Mouse (Mus musculus): ENCODE measurements around the gene Plxnb2. TPM values are rescaled to one million over a fixed set of nuclear protein-coding genes. Genes with fewer than 3 reads are reported as not detected.

Gene Plxnb2
- polyA plus RNA-seq, 1 experiment from 2014 or later: 84.6 TPM

GRCm38 (mm10) chr15:89131316-89131715 lies 49.3 kb downstream of the Plxnb2 start:
- Histone ChIP-seq H3K4me1 (ENCODE audit: control insufficient read depth, insufficient read depth, low read length) (peaks cover 12% of the 10 kb centered on the region), H3K36me3 (ENCODE audit: control insufficient read depth, insufficient read depth, low read length) (no peaks in the 10 kb centered on the region; the same call in 1 of the 2 replicates), H3K4me3 (ENCODE audit: low read depth, low read length) (no peak overlapping the region), H3K27ac (ENCODE audit: low read depth, low read length) (no peak overlapping the region), H3K27me3 (ENCODE audit: control insufficient read depth, insufficient read depth, low read length) (no peaks in the 10 kb centered on the region), H3K4me2 (no peak overlapping the region), H3K9me3 (replicated peaks; ENCODE audit: control insufficient read depth, low read length) (no peaks in the 10 kb centered on the region), H3K9ac (ENCODE audit: low read depth, low read length) (no peak overlapping the region)
- no peak for ATAC-seq (replicated peaks; ENCODE audit: insufficient number of reproducible peaks, low FRiP score, low TSS enrichment)
- 69% methylated on average over 3 of the region's 3 CpGs for WGBS (ENCODE audit: insufficient replicate concordance)

- no peak overlapping the region for H3K4me2 ChIP-seq
- H3K36me3 ChIP-seq (ENCODE audit: control insufficient read depth, insufficient read depth, low read length): peaks cover 2% of the 10 kb centered on the region; the same call in 1 of the 2 replicates
- H3K4me1 ChIP-seq (ENCODE audit: control insufficient read depth, insufficient read depth, low read length): peaks cover 12% of the 10 kb centered on the region
- no peak overlapping the region for H3K27ac ChIP-seq (ENCODE audit: low read depth, low read length)
- no peaks in the 10 kb centered on the region for H3K9me3 ChIP-seq (replicated peaks; ENCODE audit: control insufficient read depth, low read length)
- no peaks in the 10 kb centered on the region for H3K27me3 ChIP-seq (ENCODE audit: control insufficient read depth, insufficient read depth, low read length)
- ATAC-seq (replicated peaks; ENCODE audit: insufficient number of reproducible peaks, low FRiP score, low TSS enrichment): no peak
- no peak overlapping the region for H3K9ac ChIP-seq (ENCODE audit: low read depth, low read length)
- no peak overlapping the region for H3K4me3 ChIP-seq (ENCODE audit: low read depth, low read length)
Observed at GRCm38 (mm10) chr15:89130245-89130644, 50.3 kb downstream of the Plxnb2 start.

- H3K4me1 ChIP-seq (ENCODE audit: control insufficient read depth, insufficient read depth, low read length): peaks cover 14% of the 10 kb centered on the region
- H3K27me3 ChIP-seq (ENCODE audit: control insufficient read depth, insufficient read depth, low read length): no peaks in the 10 kb centered on the region
- H3K4me2 ChIP-seq: peak within 1 kb of the TSS; percentile 96
- peak within 1 kb of the TSS; percentile 68 for H3K9ac ChIP-seq (ENCODE audit: low read depth, low read length)
- peak within 1 kb of the TSS; percentile 52 for H3K4me3 ChIP-seq (ENCODE audit: low read depth, low read length)
- peak within 1 kb of the TSS; percentile 70 for H3K27ac ChIP-seq (ENCODE audit: low read depth, low read length)
- peaks cover 2% of the 10 kb centered on the region; the same call in 1 of the 2 replicates for H3K36me3 ChIP-seq (ENCODE audit: control insufficient read depth, insufficient read depth, low read length)
- H3K9me3 ChIP-seq (replicated peaks; ENCODE audit: control insufficient read depth, low read length): no peaks in the 10 kb centered on the region
- ATAC-seq (replicated peaks; ENCODE audit: insufficient number of reproducible peaks, low FRiP score, low TSS enrichment): peak; percentile 84
- 2% methylated on average over 36 of the region's 36 CpGs for WGBS (ENCODE audit: insufficient replicate concordance)
Observed at GRCm38 (mm10) chr15:89128382-89129350, 51.9 kb downstream of the Plxnb2 start, which contains the start of gene Hdac10. TSS of gene Hdac10 (minus strand) at chr15:89128700.

GRCm38 (mm10) chr15:89127364-89127940 lies 53.1 kb downstream of the Plxnb2 start:
- Histone ChIP-seq H3K9ac (ENCODE audit: low read depth, low read length) (peak overlapping the region; percentile 68; the same call in 1 of the 2 replicates), H3K36me3 (ENCODE audit: control insufficient read depth, insufficient read depth, low read length) (peaks cover 2% of the 10 kb centered on the region; the same call in 1 of the 2 replicates), H3K9me3 (replicated peaks; ENCODE audit: control insufficient read depth, low read length) (no peaks in the 10 kb centered on the region), H3K4me3 (ENCODE audit: low read depth, low read length) (peak overlapping the region; percentile 52), H3K27ac (ENCODE audit: low read depth, low read length) (no peak overlapping the region), H3K27me3 (ENCODE audit: control insufficient read depth, insufficient read depth, low read length) (no peaks in the 10 kb centered on the region), H3K4me1 (ENCODE audit: control insufficient read depth, insufficient read depth, low read length) (peaks cover 14% of the 10 kb centered on the region), H3K4me2 (peak overlapping the region; percentile 96)
- no peak for ATAC-seq (replicated peaks; ENCODE audit: insufficient number of reproducible peaks, low FRiP score, low TSS enrichment)
- WGBS (ENCODE audit: insufficient replicate concordance): 83% methylated on average over 8 of the region's 8 CpGs

- no peak for ATAC-seq (replicated peaks; ENCODE audit: insufficient number of reproducible peaks, low FRiP score, low TSS enrichment)
- H3K4me1 ChIP-seq (ENCODE audit: control insufficient read depth, insufficient read depth, low read length): peaks cover 21% of the 10 kb centered on the region
- 88% methylated on average over 8 of the region's 8 CpGs for WGBS (ENCODE audit: insufficient replicate concordance)
- H3K27ac ChIP-seq (ENCODE audit: low read depth, low read length): no peak overlapping the region
- H3K4me2 ChIP-seq: no peak overlapping the region
- H3K27me3 ChIP-seq (ENCODE audit: control insufficient read depth, insufficient read depth, low read length): no peaks in the 10 kb centered on the region
- no peak overlapping the region for H3K9ac ChIP-seq (ENCODE audit: low read depth, low read length)
- no peak overlapping the region for H3K4me3 ChIP-seq (ENCODE audit: low read depth, low read length)
- H3K36me3 ChIP-seq (ENCODE audit: control insufficient read depth, insufficient read depth, low read length): peaks cover 2% of the 10 kb centered on the region; the same call in 1 of the 2 replicates
- no peaks in the 10 kb centered on the region for H3K9me3 ChIP-seq (replicated peaks; ENCODE audit: control insufficient read depth, low read length)
Observed at GRCm38 (mm10) chr15:89126622-89127021, 54.0 kb downstream of the Plxnb2 start.

GRCm38 (mm10) chr15:89125351-89125750 lies 55.2 kb downstream of the Plxnb2 start:
- H3K27ac ChIP-seq (ENCODE audit: low read depth, low read length): no peak overlapping the region
- 86% methylated on average over 9 of the region's 9 CpGs for WGBS (ENCODE audit: insufficient replicate concordance)
- no peaks in the 10 kb centered on the region for H3K27me3 ChIP-seq (ENCODE audit: control insufficient read depth, insufficient read depth, low read length)
- peaks cover 30% of the 10 kb centered on the region for H3K4me1 ChIP-seq (ENCODE audit: control insufficient read depth, insufficient read depth, low read length)
- no peak for ATAC-seq (replicated peaks; ENCODE audit: insufficient number of reproducible peaks, low FRiP score, low TSS enrichment)
- H3K4me2 ChIP-seq: no peak overlapping the region
- H3K4me3 ChIP-seq (ENCODE audit: low read depth, low read length): no peak overlapping the region
- no peak overlapping the region for H3K9ac ChIP-seq (ENCODE audit: low read depth, low read length)
- peaks cover 2% of the 10 kb centered on the region; the same call in 1 of the 2 replicates for H3K36me3 ChIP-seq (ENCODE audit: control insufficient read depth, insufficient read depth, low read length)
- no peaks in the 10 kb centered on the region for H3K9me3 ChIP-seq (replicated peaks; ENCODE audit: control insufficient read depth, low read length)

GRCm38 (mm10) chr15:89124312-89124711 lies 56.3 kb downstream of the Plxnb2 start:
- Histone ChIP-seq H3K4me1 (ENCODE audit: control insufficient read depth, insufficient read depth, low read length) (peaks cover 34% of the 10 kb centered on the region), H3K36me3 (ENCODE audit: control insufficient read depth, insufficient read depth, low read length) (0 out of 2 replicates have a peak, but pooled peaks cover 2% of the 10 kb centered on the region), H3K4me2 (no peak overlapping the region), H3K27me3 (ENCODE audit: control insufficient read depth, insufficient read depth, low read length) (no peaks in the 10 kb centered on the region), H3K9ac (ENCODE audit: low read depth, low read length) (no peak overlapping the region), H3K9me3 (replicated peaks; ENCODE audit: control insufficient read depth, low read length) (no peaks in the 10 kb centered on the region), H3K4me3 (ENCODE audit: low read depth, low read length) (no peak overlapping the region), H3K27ac (ENCODE audit: low read depth, low read length) (no peak overlapping the region)
- 90% methylated on average over 3 of the region's 3 CpGs for WGBS (ENCODE audit: insufficient replicate concordance)
- no peak for ATAC-seq (replicated peaks; ENCODE audit: insufficient number of reproducible peaks, low FRiP score, low TSS enrichment)

- Histone ChIP-seq H3K36me3 (ENCODE audit: control insufficient read depth, insufficient read depth, low read length) (0 out of 2 replicates have a peak, but pooled peaks cover 2% of the 10 kb centered on the region), H3K27ac (ENCODE audit: low read depth, low read length) (peak overlapping the region; percentile 73), H3K27me3 (ENCODE audit: control insufficient read depth, insufficient read depth, low read length) (no peaks in the 10 kb centered on the region), H3K4me3 (ENCODE audit: low read depth, low read length) (peak overlapping the region; percentile 95), H3K4me2 (peak overlapping the region; percentile 71), H3K9me3 (replicated peaks; ENCODE audit: control insufficient read depth, low read length) (no peaks in the 10 kb centered on the region), H3K4me1 (ENCODE audit: control insufficient read depth, insufficient read depth, low read length) (peaks cover 31% of the 10 kb centered on the region), H3K9ac (ENCODE audit: low read depth, low read length) (peak overlapping the region; percentile 90)
- no peak for ATAC-seq (replicated peaks; ENCODE audit: insufficient number of reproducible peaks, low FRiP score, low TSS enrichment)
- 33% methylated on average over 11 of the region's 11 CpGs for WGBS (ENCODE audit: insufficient replicate concordance)
Observed at GRCm38 (mm10) chr15:89123595-89123994, 57.0 kb downstream of the Plxnb2 start.

Measured in heart, embryonic 11.5 days (tissue).